Mouse (Mus musculus) embryonic stem cell, embryonic (primary cell): ENCODE data around the gene Wdpcp.
"Not testable (repeated sequence)": the region's sequence is repeated elsewhere in the genome, so short reads cannot be mapped to it uniquely, and the experiment has no call there.

Experiments
- CTCF ChIA-PET, 4 experiments: fragments of 300-600 bp in 2 of 4; fragments of 350-600 bp in 2 of 4; sonication (Branson Sonifier 250); formaldehyde crosslinking; loops; one replicate each; lab custom pipeline; 2022; ENCODE audit warnings: inconsistent platforms in 2 of 4; lab: Charles Lee
- POLR2A ChIA-PET, 4 experiments: fragments of 300-600 bp in 2 of 4; fragments of 350-600 bp in 2 of 4; sonication (Branson Sonifier 250); formaldehyde crosslinking; loops; one replicate each; lab custom pipeline; 2022; ENCODE audit warnings: antibody characterized with exemption in 4 of 4, inconsistent platforms in 1 of 4; lab: Charles Lee

The Wdpcp gene

GRCm38 (mm10) chr11:21571700-21572381 is at the start of gene Wdpcp, which contains the start of gene Mdh1:
Wdpcp (plus strand) TSS chr11:21572235.
Mdh1 (minus strand) TSS chr11:21572367.
- POLR2A ChIA-PET, result interaction anchor here in 2 of 4 experiments (0.6 to 1.1 kb wide), 4 partner anchors 9 to 319 kb away, joined by 3 to 10 read pairs (median 3); no protein-coding TSS in a partner anchor
- CTCF ChIA-PET, result interaction anchor here in 1 of 4 experiments (0.5 kb wide), 1 partner anchor 245 kb away, joined by 12 read pairs; no protein-coding TSS in a partner anchor

GRCm38 (mm10) chr11:21528676-21529394 is 43.2 kb upstream of the Wdpcp start:
- ChIA-PET POLR2A (no interaction called here), CTCF (no interaction called here)

- CTCF ChIA-PET, result interaction anchor here in 1 of 4 experiments (0.5 to 0.7 kb wide), 2 partner anchors 86 to 712 kb away, joined by 4 to 10 read pairs; no protein-coding TSS in a partner anchor
- POLR2A ChIA-PET, result not testable (repeated sequence)
These were observed 41.2 kb upstream of the Wdpcp start for GRCm38 (mm10) chr11:21530856-21531255.

- CTCF ChIA-PET, result interaction anchor here in 1 of 4 experiments (1.2 kb wide), 1 partner anchor 94 kb away, joined by 3 read pairs; no protein-coding TSS in a partner anchor
- POLR2A ChIA-PET, result interaction anchor here in 1 of 4 experiments (0.7 kb wide), 1 partner anchor 43 kb away, joined by 3 read pairs; no protein-coding TSS in a partner anchor
These were observed 32.0 kb upstream of the Wdpcp start for GRCm38 (mm10) chr11:21540072-21540471.

GRCm38 (mm10) chr11:21540622-21541021 is 31.4 kb upstream of the Wdpcp start:
- CTCF ChIA-PET, result interaction anchor here in 1 of 4 experiments (1.2 kb wide), 1 partner anchor 94 kb away, joined by 3 read pairs; no protein-coding TSS in a partner anchor
- POLR2A ChIA-PET, result interaction anchor here in 2 of 4 experiments (0.7 to 1.0 kb wide), 2 partner anchors 9 to 43 kb away, joined by 3 read pairs; no protein-coding TSS in a partner anchor

GRCm38 (mm10) chr11:21542731-21543130 is 29.3 kb upstream of the Wdpcp start:
- CTCF ChIA-PET, result no interaction called here
- POLR2A ChIA-PET, result no interaction called here

GRCm38 (mm10) chr11:21545021-21545420 is 27.0 kb upstream of the Wdpcp start:
- CTCF ChIA-PET, result no interaction called here

GRCm38 (mm10) chr11:21545951-21546350 is 26.1 kb upstream of the Wdpcp start:
- CTCF ChIA-PET, result interaction anchor here in 1 of 4 experiments (0.6 kb wide), 1 partner anchor 16 kb away, joined by 6 read pairs; no protein-coding TSS in a partner anchor
- POLR2A ChIA-PET, result no interaction called here

More at GRCm38 (mm10) chr11:21545021-21545420, 27.0 kb upstream of the Wdpcp start:
- POLR2A ChIA-PET, result no interaction called here

- POLR2A ChIA-PET, result interaction anchor here in 1 of 4 experiments (0.5 kb wide), 1 partner anchor 1435 kb away, joined by 3 read pairs; no protein-coding TSS in a partner anchor
These were observed 25.4 kb upstream of the Wdpcp start for GRCm38 (mm10) chr11:21546671-21547070.

GRCm38 (mm10) chr11:21547518-21547917 is 24.5 kb upstream of the Wdpcp start:
- CTCF ChIA-PET, result no interaction called here
- POLR2A ChIA-PET, result no interaction called here

More at GRCm38 (mm10) chr11:21546671-21547070, 25.4 kb upstream of the Wdpcp start:
- CTCF ChIA-PET, result no interaction called here

GRCm38 (mm10) chr11:21549052-21549451 is 23.0 kb upstream of the Wdpcp start:
- CTCF ChIA-PET, result interaction anchor here in 1 of 4 experiments (0.7 kb wide), 1 partner anchor 482 kb away, joined by 3 read pairs; no protein-coding TSS in a partner anchor
- POLR2A ChIA-PET, result no interaction called here

- POLR2A ChIA-PET, result interaction anchor here in 2 of 4 experiments (0.8 to 0.9 kb wide), 2 partner anchors 9 to 53 kb away, joined by 3 to 4 read pairs; no protein-coding TSS in a partner anchor
- CTCF ChIA-PET, result no interaction called here
These were observed 22.3 kb upstream of the Wdpcp start for GRCm38 (mm10) chr11:21549754-21550153.

- CTCF ChIA-PET, result interaction anchor here in 1 of 4 experiments (0.7 kb wide), 1 partner anchor 1190 kb away, joined by 4 read pairs; no protein-coding TSS in a partner anchor
- POLR2A ChIA-PET, result interaction anchor here in 2 of 4 experiments (0.8 to 0.9 kb wide), 2 partner anchors 10 to 52 kb away, joined by 3 to 4 read pairs; no protein-coding TSS in a partner anchor
These were observed 21.5 kb upstream of the Wdpcp start for GRCm38 (mm10) chr11:21550222-21551173.

- CTCF ChIA-PET, result no interaction called here
These were observed 20.0 kb upstream of the Wdpcp start for GRCm38 (mm10) chr11:21552049-21552448.

GRCm38 (mm10) chr11:21559727-21560126 is 12.3 kb upstream of the Wdpcp start:
- POLR2A ChIA-PET, result no interaction called here
- CTCF ChIA-PET, result no interaction called here

More at GRCm38 (mm10) chr11:21552049-21552448, 20.0 kb upstream of the Wdpcp start:
- POLR2A ChIA-PET, result no interaction called here

- ChIA-PET POLR2A (no interaction called here), CTCF (no interaction called here)
These were observed 10.7 kb upstream of the Wdpcp start for GRCm38 (mm10) chr11:21561347-21561746.

- ChIA-PET POLR2A (no interaction called here), CTCF (no interaction called here)
These were observed 8.3 kb upstream of the Wdpcp start for GRCm38 (mm10) chr11:21563617-21564325.
